Mouse (Mus musculus): ENCODE data around the gene Olfr750. TPM values are rescaled to one million over a fixed set of nuclear protein-coding genes. Genes with fewer than 3 reads are reported as not detected.
"Not testable (repeated sequence)": the region's sequence is repeated elsewhere in the genome, so short reads cannot be mapped to it uniquely, and the experiment has no call there.

Olfr750 gene
- polyA plus RNA-seq, 1 experiment = not detected

GRCm38 (mm10) chr14:51103217-51103616 lies 29.0 kb upstream of the Olfr750 start:
- TF ChIP-seq EP300 (IDR thresholded peaks at IDR 0.05; ENCODE audit: insufficient read depth, low read depth, low read length) (no peak), CTCF (IDR thresholded peaks at IDR 0.05; ENCODE audit: low read depth, low read length) (peak; percentile 76)
- H3K27ac ChIP-seq (ENCODE audit: insufficient read depth, low read length) = no peak overlapping the region
- no peaks in the 10 kb centered on the region for H3K36me3 ChIP-seq (ENCODE audit: control insufficient read depth, insufficient read depth, low read length, poor library complexity, severe bottlenecking)
- no peaks in the 10 kb centered on the region for H3K9me3 ChIP-seq (replicated peaks; ENCODE audit: control insufficient read depth, insufficient read depth, low read length, poor library complexity, severe bottlenecking)
- H3K4me3 ChIP-seq (ENCODE audit: low read depth, low read length) = no peak overlapping the region
- no peaks in the 10 kb centered on the region for H3K4me1 ChIP-seq (ENCODE audit: control insufficient read depth, insufficient read depth, low read length)
- no peaks in the 10 kb centered on the region for H3K27me3 ChIP-seq (ENCODE audit: control insufficient read depth, insufficient read depth, low read length, poor library complexity, severe bottlenecking)
- no peak overlapping the region for H3K9ac ChIP-seq (ENCODE audit: low read depth, poor library complexity, severe bottlenecking)

GRCm38 (mm10) chr14:51101284-51101683 lies 27.0 kb upstream of the Olfr750 start:
- H3K4me3 ChIP-seq (ENCODE audit: low read depth, low read length) = no peak overlapping the region
- H3K9me3 ChIP-seq (replicated peaks; ENCODE audit: control insufficient read depth, insufficient read depth, low read length, poor library complexity, severe bottlenecking) = no peaks in the 10 kb centered on the region
- H3K27ac ChIP-seq (ENCODE audit: insufficient read depth, low read length) = no peak overlapping the region
- no peak overlapping the region for H3K9ac ChIP-seq (ENCODE audit: low read depth, poor library complexity, severe bottlenecking)
- no peaks in the 10 kb centered on the region for H3K27me3 ChIP-seq (ENCODE audit: control insufficient read depth, insufficient read depth, low read length, poor library complexity, severe bottlenecking)
- H3K4me1 ChIP-seq (ENCODE audit: control insufficient read depth, insufficient read depth, low read length) = no peaks in the 10 kb centered on the region
- TF ChIP-seq CTCF (IDR thresholded peaks at IDR 0.05; ENCODE audit: low read depth, low read length) (no peak), EP300 (IDR thresholded peaks at IDR 0.05; ENCODE audit: insufficient read depth, low read depth, low read length) (no peak), POLR2A (IDR thresholded peaks at IDR 0.05; ENCODE audit: insufficient read depth, low read length) (no peak)
- H3K36me3 ChIP-seq (ENCODE audit: control insufficient read depth, insufficient read depth, low read length, poor library complexity, severe bottlenecking) = no peaks in the 10 kb centered on the region

- Histone ChIP-seq H3K27me3 (ENCODE audit: control insufficient read depth, insufficient read depth, low read length, poor library complexity, severe bottlenecking) (no peaks in the 10 kb centered on the region), H3K9me3 (replicated peaks; ENCODE audit: control insufficient read depth, insufficient read depth, low read length, poor library complexity, severe bottlenecking) (no peaks in the 10 kb centered on the region), H3K9ac (ENCODE audit: low read depth, poor library complexity, severe bottlenecking) (no peak overlapping the region), H3K27ac (ENCODE audit: insufficient read depth, low read length) (no peak overlapping the region), H3K4me3 (ENCODE audit: low read depth, low read length) (no peak overlapping the region), H3K4me1 (ENCODE audit: control insufficient read depth, insufficient read depth, low read length) (no peaks in the 10 kb centered on the region), H3K36me3 (ENCODE audit: control insufficient read depth, insufficient read depth, low read length, poor library complexity, severe bottlenecking) (no peaks in the 10 kb centered on the region)
- TF ChIP-seq EP300 (IDR thresholded peaks at IDR 0.05; ENCODE audit: insufficient read depth, low read depth, low read length) (no peak), CTCF (IDR thresholded peaks at IDR 0.05; ENCODE audit: low read depth, low read length) (no peak), POLR2A (IDR thresholded peaks at IDR 0.05; ENCODE audit: insufficient read depth, low read length) (no peak)
These were observed 24.7 kb upstream of the Olfr750 start for GRCm38 (mm10) chr14:51098921-51099320.

GRCm38 (mm10) chr14:51098300-51098699 lies 24.1 kb upstream of the Olfr750 start:
- peak; percentile 24 for TF ChIP-seq CTCF (IDR thresholded peaks at IDR 0.05; ENCODE audit: low read depth, low read length)
- H3K36me3 ChIP-seq (ENCODE audit: control insufficient read depth, insufficient read depth, low read length, poor library complexity, severe bottlenecking); H3K9ac ChIP-seq (ENCODE audit: low read depth, poor library complexity, severe bottlenecking); H3K9me3 ChIP-seq (replicated peaks; ENCODE audit: control insufficient read depth, insufficient read depth, low read length, poor library complexity, severe bottlenecking); H3K4me1 ChIP-seq (ENCODE audit: control insufficient read depth, insufficient read depth, low read length); H3K4me3 ChIP-seq (ENCODE audit: low read depth, low read length); H3K27me3 ChIP-seq (ENCODE audit: control insufficient read depth, insufficient read depth, low read length, poor library complexity, severe bottlenecking); H3K27ac ChIP-seq (ENCODE audit: insufficient read depth, low read length): not testable (repeated sequence)

GRCm38 (mm10) chr14:51095736-51096524 lies 21.7 kb upstream of the Olfr750 start:
- no peak overlapping the region for H3K4me3 ChIP-seq (ENCODE audit: low read depth, low read length)
- H3K9ac ChIP-seq (ENCODE audit: low read depth, poor library complexity, severe bottlenecking) = no peak overlapping the region
- TF ChIP-seq CTCF (IDR thresholded peaks at IDR 0.05; ENCODE audit: low read depth, low read length) (no peak), EP300 (IDR thresholded peaks at IDR 0.05; ENCODE audit: insufficient read depth, low read depth, low read length) (no peak), POLR2A (IDR thresholded peaks at IDR 0.05; ENCODE audit: insufficient read depth, low read length) (no peak)
- H3K9me3 ChIP-seq (replicated peaks; ENCODE audit: control insufficient read depth, insufficient read depth, low read length, poor library complexity, severe bottlenecking) = no peaks in the 10 kb centered on the region
- H3K36me3 ChIP-seq (ENCODE audit: control insufficient read depth, insufficient read depth, low read length, poor library complexity, severe bottlenecking) = no peaks in the 10 kb centered on the region
- H3K27me3 ChIP-seq (ENCODE audit: control insufficient read depth, insufficient read depth, low read length, poor library complexity, severe bottlenecking) = no peaks in the 10 kb centered on the region
- no peak overlapping the region for H3K27ac ChIP-seq (ENCODE audit: insufficient read depth, low read length)
- no peaks in the 10 kb centered on the region for H3K4me1 ChIP-seq (ENCODE audit: control insufficient read depth, insufficient read depth, low read length)

GRCm38 (mm10) chr14:51094921-51095320 lies 20.7 kb upstream of the Olfr750 start:
- no peak overlapping the region for H3K9ac ChIP-seq (ENCODE audit: low read depth, poor library complexity, severe bottlenecking)
- no peaks in the 10 kb centered on the region for H3K36me3 ChIP-seq (ENCODE audit: control insufficient read depth, insufficient read depth, low read length, poor library complexity, severe bottlenecking)
- no peaks in the 10 kb centered on the region for H3K27me3 ChIP-seq (ENCODE audit: control insufficient read depth, insufficient read depth, low read length, poor library complexity, severe bottlenecking)
- H3K27ac ChIP-seq (ENCODE audit: insufficient read depth, low read length) = no peak overlapping the region
- no peak overlapping the region for H3K4me3 ChIP-seq (ENCODE audit: low read depth, low read length)
- H3K9me3 ChIP-seq (replicated peaks; ENCODE audit: control insufficient read depth, insufficient read depth, low read length, poor library complexity, severe bottlenecking) = no peaks in the 10 kb centered on the region
- no peaks in the 10 kb centered on the region for H3K4me1 ChIP-seq (ENCODE audit: control insufficient read depth, insufficient read depth, low read length)
- TF ChIP-seq POLR2A (IDR thresholded peaks at IDR 0.05; ENCODE audit: insufficient read depth, low read length) = no peak
- TF ChIP-seq CTCF (IDR thresholded peaks at IDR 0.05; ENCODE audit: low read depth, low read length) = no peak

Measured in ES-Bruce4 (cell line).